Mouse (Mus musculus) bone marrow macrophage, adult 2 months (primary cell): ENCODE measurements around the gene Arih2. TPM values are rescaled to one million over a fixed set of nuclear protein-coding genes. Genes with fewer than 3 reads are reported as not detected.

Source experiments
- H3K27ac ChIP-seq: 2 replicates; pipeline ENCODE4 v1.5.1; 2012; ENCODE audit warnings: low read depth, low read length; ENCODE audit not compliant: insufficient read depth
- H3K4me1 ChIP-seq: 2 replicates; pipeline ENCODE4 v1.6.1; 2012; ENCODE audit warnings: low read length; ENCODE audit not compliant: control insufficient read depth, insufficient read depth
- H3K4me3 ChIP-seq: 2 replicates; pipeline ENCODE4 v1.5.1; 2012; ENCODE audit warnings: mild to moderate bottlenecking, low read length, moderate library complexity; ENCODE audit not compliant: insufficient read depth
- CTCF ChIP-seq: IDR thresholded peaks from 2 replicates; pipeline ENCODE4 v1.5.1; 2012; ENCODE audit warnings: low read depth, mild to moderate bottlenecking, low read length, moderate library complexity
- POLR2A ChIP-seq: IDR thresholded peaks from 2 replicates; pipeline ENCODE4 v1.6.1; 2012; ENCODE audit warnings: mild to moderate bottlenecking, low read depth, low read length, borderline replicate concordance
- polyA plus RNA-seq: library from polyadenylated mRNA; stranded (reverse); fragments of >200 nt; gene quantifications from 2 replicates; pipeline ENCODE4 v1.2.4, GENCODE M21; 2012; ENCODE audit not compliant: missing spikeins, insufficient read depth, insufficient read length

Gene Arih2
- polyA plus RNA-seq, 1 experiment: 43.1 TPM

- TF ChIP-seq CTCF (no peak), POLR2A (no peak)
- no peak overlapping the region for H3K4me3 ChIP-seq
- no peak overlapping the region for H3K27ac ChIP-seq
- H3K4me1 ChIP-seq: peaks cover 5% of the 10 kb centered on the region
Measured at GRCm38 (mm10) chr9:108574921-108575320, 74.3 kb downstream of the Arih2 start.

- Histone ChIP-seq H3K27ac (no peak overlapping the region), H3K4me1 (peaks cover 7% of the 10 kb centered on the region), H3K4me3 (no peak overlapping the region)
- no peak for TF ChIP-seq POLR2A
- peak; percentile 30; the same call in 1 of the 2 replicates for TF ChIP-seq CTCF
Measured at GRCm38 (mm10) chr9:108573774-108574690, 75.2 kb downstream of the Arih2 start.

- no peak overlapping the region for H3K4me3 ChIP-seq
- TF ChIP-seq POLR2A (no peak), CTCF (no peak)
Measured at GRCm38 (mm10) chr9:108572321-108572720, 76.9 kb downstream of the Arih2 start.

GRCm38 (mm10) chr9:108571401-108571973 lies 77.7 kb downstream of the Arih2 start:
- TF ChIP-seq CTCF: no peak
- TF ChIP-seq POLR2A: no peak
- Histone ChIP-seq H3K4me3 (no peak overlapping the region), H3K27ac (no peak overlapping the region), H3K4me1 (peaks cover 10% of the 10 kb centered on the region)

More at GRCm38 (mm10) chr9:108572321-108572720, 76.9 kb downstream of the Arih2 start:
- peaks cover 10% of the 10 kb centered on the region for H3K4me1 ChIP-seq
- H3K27ac ChIP-seq: no peak overlapping the region

GRCm38 (mm10) chr9:108570207-108570896 lies 78.8 kb downstream of the Arih2 start:
- peak overlapping the region; percentile 85 for H3K4me3 ChIP-seq
- TF ChIP-seq POLR2A (0 out of 2 replicates have a peak, but pooled peaks have one; percentile 51), CTCF (peak; percentile 27; the same call in 1 of the 2 replicates)

GRCm38 (mm10) chr9:108569381-108570206 lies 79.6 kb downstream of the Arih2 start, which contains the start of gene Dalrd3:
TSS of gene Dalrd3 (plus strand) at chr9:108569886.
- Histone ChIP-seq H3K4me1 (peaks cover 10% of the 10 kb centered on the region), H3K4me3 (peak within 1 kb of the TSS; percentile 86), H3K27ac (peak within 1 kb of the TSS; percentile 88)
- TF ChIP-seq POLR2A: no peak
- no peak for TF ChIP-seq CTCF

More at GRCm38 (mm10) chr9:108570207-108570896, 78.8 kb downstream of the Arih2 start:
- H3K4me1 ChIP-seq: peaks cover 10% of the 10 kb centered on the region
- peak overlapping the region; percentile 27 for H3K27ac ChIP-seq

- peak overlapping the region; percentile 86 for H3K4me3 ChIP-seq
- H3K4me1 ChIP-seq: peaks cover 10% of the 10 kb centered on the region
- TF ChIP-seq POLR2A (no peak), CTCF (no peak)
- peak overlapping the region; percentile 88 for H3K27ac ChIP-seq
Measured at GRCm38 (mm10) chr9:108568511-108568921, 80.7 kb downstream of the Arih2 start.

GRCm38 (mm10) chr9:108567931-108568419 lies 81.2 kb downstream of the Arih2 start:
- Histone ChIP-seq H3K4me1 (peaks cover 10% of the 10 kb centered on the region), H3K4me3 (peak overlapping the region; percentile 86), H3K27ac (peak overlapping the region; percentile 88)
- TF ChIP-seq CTCF (no peak), POLR2A (no peak)
